Mouse (Mus musculus) limb, embryonic 14.5 days (tissue): ENCODE data around the gene Stat1. TPM values are rescaled to one million over a fixed set of nuclear protein-coding genes. Genes with fewer than 3 reads are reported as not detected.

Experiments
- ATAC-seq: fragments of 200-750 bp; cut with Nextera tagmentation; 2 replicates; pipeline ENCODE4 v1.8.0; 2017; ENCODE audit warnings: low read depth, moderate number of reproducible peaks, moderate TSS enrichment; ENCODE audit not compliant: low FRiP score
- DNase-seq: peaks from one replicate; pipeline ENCODE4 v3.0.0-alpha.2; 2015; ENCODE audit warnings: low spot score
- H3K27ac ChIP-seq: fragments of 300-500 bp; sonication (generic); replicated peaks from 2 replicates; pipeline ENCODE4 v1.5.1; 2014; ENCODE audit warnings: low read depth, mild to moderate bottlenecking, low read length, moderate library complexity, mixed read lengths
- H3K27me3 ChIP-seq: fragments of 300-500 bp; sonication (generic); 2 replicates; pipeline ENCODE4 v1.6.1; 2014; ENCODE audit warnings: low read length, mixed read lengths; ENCODE audit not compliant: control insufficient read depth, insufficient read depth
- H3K36me3 ChIP-seq: fragments of 300-500 bp; sonication (generic); 2 replicates; pipeline ENCODE4 v1.6.1; 2014; ENCODE audit warnings: mild to moderate bottlenecking, low read length, moderate library complexity, mixed read lengths; ENCODE audit not compliant: control insufficient read depth, insufficient read depth
- H3K4me1 ChIP-seq: fragments of 300-500 bp; sonication (generic); 2 replicates; pipeline ENCODE4 v1.6.1; 2014; ENCODE audit warnings: antibody characterized with exemption, low read length, mixed read lengths; ENCODE audit not compliant: control insufficient read depth, insufficient read depth
- H3K4me2 ChIP-seq: fragments of 300-500 bp; sonication (generic); replicated peaks from 2 replicates; pipeline ENCODE4 v1.6.1; 2014; ENCODE audit warnings: low read depth, mild to moderate bottlenecking, low read length, moderate library complexity; ENCODE audit not compliant: severe bottlenecking
- H3K4me3 ChIP-seq: fragments of 300-500 bp; sonication (generic); replicated peaks from 2 replicates; pipeline ENCODE4 v1.5.1; 2014; ENCODE audit warnings: low read length
- H3K9ac ChIP-seq: fragments of 300-500 bp; sonication (generic); 2 replicates; pipeline ENCODE4 v1.6.1; 2014; ENCODE audit warnings: mild to moderate bottlenecking, low read depth, low read length, moderate library complexity; ENCODE audit not compliant: severe bottlenecking
- H3K9me3 ChIP-seq: fragments of 300-500 bp; sonication (generic); 2 replicates; pipeline ENCODE4 v1.6.1; 2016; ENCODE audit warnings: low read length; ENCODE audit not compliant: control insufficient read depth
- POLR2A ChIP-seq: fragments of 200-500 bp; IDR thresholded peaks from 2 replicates; pipeline ENCODE4 v1.8.0; 2012; ENCODE audit warnings: inconsistent platforms, mild to moderate bottlenecking, moderate library complexity, borderline replicate concordance; ENCODE audit not compliant: insufficient read depth, insufficient read length; ENCODE audit errors: extremely low read depth
- WGBS: fragments of 180-500 bp; shearing (Covaris S2); extraction: QIAGEN DNeasy Blood & Tissue Kit; methylation state at CpG from one replicate; pipeline ENCODE4 v1.1.7; 2014; 5-methylcytosine and 5-hydroxymethylcytosine counted together
- polyA plus RNA-seq, 2 experiments: library from polyadenylated mRNA; depleted of rRNA in 1 of 2; stranded (reverse) in 1 of 2; unstranded in 1 of 2; fragments of >200 nt; fragmentation: Nextera tagmentation in 1 of 2; extraction: Ambion mirVana in 1 of 2; gene quantifications; 2 replicates each; pipeline versions ENCODE4 v1.2.1 to v1.2.3; 2012 to 2014

Gene Stat1
- polyA plus RNA-seq (2012; rRNA removed): 12.9 and 14.8 TPM in 2 replicates
- 20.6 and 25.6 TPM in 2 replicates for polyA plus RNA-seq (2014; fragmentation: Nextera tagmentation; extraction: Ambion mirVana)

DNA sequence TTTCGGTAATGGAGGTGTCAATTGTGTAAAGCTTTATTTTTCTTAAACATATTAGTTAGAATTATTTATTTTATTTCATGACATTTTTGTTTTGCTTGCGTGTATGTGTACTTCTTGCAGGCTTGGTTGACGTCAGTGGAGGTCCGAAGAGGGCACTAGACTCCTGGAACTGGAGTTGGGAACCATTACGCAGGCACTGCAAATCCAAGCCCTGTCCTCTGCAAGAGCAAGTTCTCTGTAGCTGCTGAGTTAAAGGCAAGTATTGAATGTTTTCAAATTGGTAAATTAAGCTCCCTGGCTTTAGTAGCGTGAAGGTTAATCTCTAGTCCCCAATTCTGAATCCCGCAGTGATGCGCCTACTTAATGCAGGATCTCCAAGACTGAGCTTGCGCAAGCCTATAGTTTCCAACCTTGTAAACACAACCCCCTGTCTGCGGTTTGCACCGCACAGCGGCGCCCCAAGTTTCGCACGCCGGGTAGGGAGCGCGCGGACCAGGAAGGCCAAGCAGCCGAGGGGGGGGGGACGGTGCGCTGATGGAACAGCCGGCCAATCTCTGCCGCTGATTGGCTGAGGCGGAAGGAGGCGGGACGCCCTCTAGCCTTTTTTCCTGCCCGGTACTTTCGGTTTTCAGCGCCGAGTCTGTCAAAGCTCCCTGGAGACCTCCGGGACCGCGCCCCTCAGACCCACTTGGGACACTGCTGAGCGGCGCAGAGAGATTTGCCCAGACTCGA is at the start of gene Stat1:
TSS of gene Stat1 (plus strand) at position 581 of the 732 bp plus-strand sequence.
- DNase-seq: peak; percentile 94
- peak within 1 kb of the TSS; percentile 93 for H3K4me3 ChIP-seq
- peak within 1 kb of the TSS; percentile 77 for H3K27ac ChIP-seq
- 5% methylated on average over 33 of the region's 37 CpGs for WGBS
- H3K9me3 ChIP-seq: no peaks in the 10 kb centered on the region
- peak within 1 kb of the TSS; percentile 75 for H3K9ac ChIP-seq
- H3K4me2 ChIP-seq: peak within 1 kb of the TSS; percentile 75
- H3K4me1 ChIP-seq: 0 out of 2 replicates have a peak, but pooled peaks cover 4% of the 10 kb centered on the region
- ATAC-seq: peak; percentile 96
- no peaks in the 10 kb centered on the region for H3K27me3 ChIP-seq
- 0 out of 2 replicates have a peak, but pooled peaks have one; percentile 51 for TF ChIP-seq POLR2A
- peaks cover 3% of the 10 kb centered on the region; the same call in 1 of the 2 replicates for H3K36me3 ChIP-seq

- TF ChIP-seq POLR2A: no peak
- no peak overlapping the region for H3K4me3 ChIP-seq
- H3K36me3 ChIP-seq: no peaks in the 10 kb centered on the region
- no peaks in the 10 kb centered on the region for H3K27me3 ChIP-seq
- H3K4me2 ChIP-seq: no peak overlapping the region
- DNase-seq (no peak), ATAC-seq (no peak)
- H3K9me3 ChIP-seq: no peaks in the 10 kb centered on the region
- 9% methylated on average over 10 of the region's 10 CpGs for WGBS
- H3K4me1 ChIP-seq: 0 out of 2 replicates have a peak, but pooled peaks cover 2% of the 10 kb centered on the region
- no peak overlapping the region for H3K27ac ChIP-seq
- no peak overlapping the region for H3K9ac ChIP-seq
Measured at GRCm38 (mm10) chr1:52079724-52080367, 39.4 kb upstream of the Stat1 start.

GRCm38 (mm10) chr1:52080375-52080774 is 38.9 kb upstream of the Stat1 start:
- ATAC-seq: no peak
- H3K4me3 ChIP-seq: no peak overlapping the region
- H3K27me3 ChIP-seq: no peaks in the 10 kb centered on the region
- no peak for TF ChIP-seq POLR2A
- no peak overlapping the region for H3K27ac ChIP-seq
- H3K36me3 ChIP-seq: no peaks in the 10 kb centered on the region
- no peaks in the 10 kb centered on the region for H3K9me3 ChIP-seq
- no peak overlapping the region for H3K4me2 ChIP-seq
- DNase-seq: no peak
- WGBS: 16% methylated on average over 8 of the region's 8 CpGs
- H3K9ac ChIP-seq: no peak overlapping the region
- 0 out of 2 replicates have a peak, but pooled peaks cover 2% of the 10 kb centered on the region for H3K4me1 ChIP-seq

- no peak for TF ChIP-seq POLR2A
- 40% methylated on average over 4 of the region's 4 CpGs for WGBS
- no peak for ATAC-seq
- H3K4me3 ChIP-seq: no peak overlapping the region
- H3K36me3 ChIP-seq: no peaks in the 10 kb centered on the region
- DNase-seq: peak; percentile 30
- H3K4me1 ChIP-seq: no peaks in the 10 kb centered on the region
- H3K9ac ChIP-seq: no peak overlapping the region
- no peaks in the 10 kb centered on the region for H3K27me3 ChIP-seq
- H3K27ac ChIP-seq: no peak overlapping the region
- H3K4me2 ChIP-seq: no peak overlapping the region
- no peaks in the 10 kb centered on the region for H3K9me3 ChIP-seq
Measured at GRCm38 (mm10) chr1:52086236-52086635, 33.0 kb upstream of the Stat1 start.

GRCm38 (mm10) chr1:52087128-52087527 is 32.1 kb upstream of the Stat1 start:
- ATAC-seq: no peak
- 70% methylated on average over 1 of the region's 1 CpGs for WGBS

More at GRCm38 (mm10) chr1:52087128-52087527, 32.1 kb upstream of the Stat1 start:
- TF ChIP-seq POLR2A: no peak
- Histone ChIP-seq H3K4me2 (no peak overlapping the region), H3K9me3 (no peaks in the 10 kb centered on the region), H3K27ac (no peak overlapping the region), H3K4me3 (no peak overlapping the region), H3K27me3 (no peaks in the 10 kb centered on the region), H3K4me1 (no peaks in the 10 kb centered on the region), H3K9ac (no peak overlapping the region), H3K36me3 (no peaks in the 10 kb centered on the region)
- DNase-seq: no peak
